Mouse (Mus musculus) bone marrow, adult 2 months (tissue): ENCODE results near the gene Mex3a.

Experiments used
- CTCF ChIP-seq: fragments of 200-500 bp; IDR thresholded peaks from 2 replicates; pipeline ENCODE4 v1.5.1; 2011; ENCODE audit warnings: low read length, control low read depth; ENCODE audit not compliant: control insufficient read depth, insufficient read depth
- POLR2A ChIP-seq: fragments of 200-500 bp; IDR thresholded peaks from 2 replicates; pipeline ENCODE4 v1.6.1; 2011; ENCODE audit warnings: low read depth, mild to moderate bottlenecking, control low read depth, low read length, borderline replicate concordance; ENCODE audit not compliant: control insufficient read depth

- no peak for TF ChIP-seq CTCF
- no peak for TF ChIP-seq POLR2A
Observed at GRCm38 (mm10) chr3:88556616-88557015, 24.4 kb downstream of the Mex3a start.
